Mouse (Mus musculus) ovary, postnatal 36 days (tissue): ENCODE data around the gene Cep57l1.

Source experiments
- DNase-seq: peaks from one replicate; pipeline ENCODE4 v3.0.0; 2022; ENCODE audit warnings: low spot score, mixed read lengths

Cep57l1 gene

DNA sequence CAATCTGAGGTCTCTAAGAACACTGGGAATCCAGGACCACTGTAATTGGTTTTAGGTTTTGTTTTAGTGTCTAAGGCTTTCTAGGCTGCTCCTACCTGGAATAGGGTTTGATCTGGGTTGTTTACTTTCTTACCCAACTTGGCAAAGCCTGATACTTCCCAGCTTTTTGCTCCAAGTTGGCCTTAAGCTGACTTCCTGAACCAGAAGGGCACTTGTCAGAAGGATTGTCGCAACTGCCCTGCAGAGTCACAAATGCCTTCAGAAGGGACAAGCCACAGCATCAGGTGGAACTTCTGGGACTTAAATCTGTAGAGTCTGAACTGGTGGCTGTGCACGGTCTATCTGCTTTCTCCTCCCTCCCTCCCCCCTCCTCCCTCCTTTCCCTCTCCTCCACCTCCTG is 69.5 kb downstream of the Cep57l1 start:
- no peak for DNase-seq

DNA sequence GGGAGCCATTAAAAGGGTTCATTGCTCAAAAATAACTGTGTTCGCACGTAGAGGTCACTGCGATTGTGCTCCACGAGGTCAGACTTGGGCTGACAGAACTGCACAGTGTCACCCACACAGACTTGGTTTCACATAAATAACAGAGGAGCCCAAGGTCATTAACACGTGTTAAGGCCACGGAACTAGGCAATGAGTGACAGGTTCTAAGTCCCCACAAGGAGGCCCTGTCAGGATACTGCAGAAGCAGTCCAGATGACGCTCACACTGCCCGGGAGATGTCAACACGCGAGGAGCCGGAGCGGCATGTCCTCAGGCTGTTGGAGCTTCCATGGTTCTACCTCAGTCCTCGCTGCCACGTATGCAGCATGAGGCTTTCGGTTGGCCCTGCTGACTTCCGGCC is 72.4 kb downstream of the Cep57l1 start:
- no peak for DNase-seq

DNA sequence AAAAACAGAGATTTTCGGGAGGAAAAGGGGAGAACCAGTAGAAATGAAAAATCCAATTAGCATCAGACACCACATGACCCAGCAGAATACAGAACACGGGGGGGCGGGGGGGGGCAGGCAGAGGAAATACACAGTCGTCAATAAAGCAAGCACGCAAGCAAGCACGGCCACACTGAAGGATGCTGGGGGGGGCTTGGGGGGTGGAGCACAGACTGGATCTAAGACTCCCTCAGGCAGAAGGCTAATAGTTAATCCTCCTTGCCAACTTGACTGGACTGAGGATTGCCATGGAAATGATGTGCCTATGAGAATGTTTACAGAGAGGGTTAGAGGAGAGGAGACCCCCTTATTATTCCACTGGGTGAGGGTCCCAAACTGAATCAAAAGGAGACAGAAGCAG is 74.3 kb downstream of the Cep57l1 start:
- no peak for DNase-seq

DNA sequence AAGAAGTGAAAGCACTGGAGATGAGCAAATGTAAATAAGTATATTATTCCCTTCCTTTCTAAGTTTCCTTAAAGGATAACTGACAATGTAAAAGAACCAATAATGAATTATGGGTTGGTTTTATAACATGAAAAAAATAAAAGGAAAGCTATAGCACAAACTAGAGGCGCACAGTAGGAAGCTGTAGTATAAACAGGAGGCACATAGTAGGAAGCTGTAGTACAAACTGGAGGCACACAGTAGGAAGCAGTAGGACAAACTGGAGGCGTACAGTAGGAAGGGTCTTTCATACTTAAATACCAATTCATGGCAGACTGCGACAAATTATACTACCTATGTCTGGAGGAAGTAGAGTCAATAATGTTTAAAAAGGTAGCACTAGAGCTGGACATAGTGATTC is 76.5 kb downstream of the Cep57l1 start:
- DNase-seq: no peak

DNA sequence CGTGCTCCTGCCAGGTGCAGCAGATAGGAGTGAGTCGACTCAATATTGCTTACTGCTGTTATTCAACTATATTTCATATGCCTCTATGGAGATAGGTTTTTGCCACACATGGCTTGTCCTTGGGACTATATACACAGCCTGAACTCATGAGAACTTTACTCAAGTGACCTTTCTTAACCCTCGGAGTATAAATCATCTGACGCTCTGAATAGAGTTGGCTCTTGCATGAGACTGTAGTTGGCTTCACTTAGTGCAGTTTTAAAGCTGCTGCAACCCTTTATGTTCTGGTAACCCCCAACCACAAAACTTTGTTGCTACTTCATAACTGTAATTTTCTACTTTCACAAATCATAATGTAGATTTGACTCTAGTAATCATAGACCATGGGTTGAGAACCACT is 77.7 kb downstream of the Cep57l1 start:
- DNase-seq: no peak

DNA sequence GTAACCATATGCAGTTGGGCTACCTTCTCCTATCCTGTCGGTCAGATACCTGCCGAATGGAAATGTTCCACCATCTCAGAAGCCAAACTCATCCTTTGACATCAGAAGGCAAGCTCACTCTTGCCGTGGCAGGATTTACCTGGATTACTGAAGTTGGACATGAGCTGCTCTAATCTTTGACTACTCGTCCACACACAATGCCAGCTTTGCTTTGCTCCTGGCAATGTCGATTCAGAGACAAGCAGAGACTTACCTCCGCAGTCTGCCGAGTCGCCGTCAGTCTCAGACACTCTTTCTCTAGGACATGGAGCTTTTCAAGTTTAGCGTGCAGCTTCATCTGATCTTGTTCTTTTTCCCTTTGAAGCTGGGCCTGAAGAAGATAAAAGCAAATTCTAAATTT is 78.9 kb downstream of the Cep57l1 start:
- no peak for DNase-seq

DNA sequence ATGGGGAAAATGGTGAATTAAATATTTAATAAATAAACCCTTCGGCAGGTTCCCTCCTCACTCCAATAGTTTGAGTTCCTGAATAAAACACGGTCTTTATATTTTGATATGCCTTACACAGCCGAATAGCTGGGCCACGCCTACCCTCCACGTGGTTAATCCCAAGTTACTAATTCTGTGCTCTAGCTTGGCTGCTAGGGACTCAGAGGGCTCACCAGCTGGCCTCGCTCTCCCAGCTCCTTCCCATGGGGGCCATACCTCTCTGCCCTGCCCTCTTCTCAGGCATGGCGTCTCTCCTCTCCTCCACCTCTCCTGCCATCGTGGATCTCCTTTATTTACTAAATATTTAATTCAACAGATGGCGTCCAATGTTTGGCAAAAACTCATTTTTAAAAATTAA is 83.5 kb downstream of the Cep57l1 start:
- DNase-seq: no peak

DNA sequence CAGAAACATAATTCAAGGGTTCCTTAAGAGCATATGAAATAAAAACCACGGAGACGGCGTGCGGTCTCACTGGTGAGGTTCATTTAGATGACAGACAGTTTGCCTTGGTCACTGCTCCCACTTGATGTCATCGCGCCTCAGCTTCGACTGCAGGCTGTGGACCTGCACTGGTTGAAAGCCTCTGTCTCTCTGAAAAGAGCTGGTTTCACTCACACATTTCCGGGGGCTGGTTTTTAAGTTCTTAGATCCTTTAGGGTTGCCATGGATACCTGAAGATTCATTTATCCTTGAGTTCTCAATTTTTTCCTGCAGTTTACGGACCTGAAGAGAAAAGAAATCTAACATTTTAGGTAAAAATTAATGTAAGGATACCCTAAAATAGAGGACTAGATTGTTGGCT is 90.1 kb downstream of the Cep57l1 start:
- no peak for DNase-seq

DNA sequence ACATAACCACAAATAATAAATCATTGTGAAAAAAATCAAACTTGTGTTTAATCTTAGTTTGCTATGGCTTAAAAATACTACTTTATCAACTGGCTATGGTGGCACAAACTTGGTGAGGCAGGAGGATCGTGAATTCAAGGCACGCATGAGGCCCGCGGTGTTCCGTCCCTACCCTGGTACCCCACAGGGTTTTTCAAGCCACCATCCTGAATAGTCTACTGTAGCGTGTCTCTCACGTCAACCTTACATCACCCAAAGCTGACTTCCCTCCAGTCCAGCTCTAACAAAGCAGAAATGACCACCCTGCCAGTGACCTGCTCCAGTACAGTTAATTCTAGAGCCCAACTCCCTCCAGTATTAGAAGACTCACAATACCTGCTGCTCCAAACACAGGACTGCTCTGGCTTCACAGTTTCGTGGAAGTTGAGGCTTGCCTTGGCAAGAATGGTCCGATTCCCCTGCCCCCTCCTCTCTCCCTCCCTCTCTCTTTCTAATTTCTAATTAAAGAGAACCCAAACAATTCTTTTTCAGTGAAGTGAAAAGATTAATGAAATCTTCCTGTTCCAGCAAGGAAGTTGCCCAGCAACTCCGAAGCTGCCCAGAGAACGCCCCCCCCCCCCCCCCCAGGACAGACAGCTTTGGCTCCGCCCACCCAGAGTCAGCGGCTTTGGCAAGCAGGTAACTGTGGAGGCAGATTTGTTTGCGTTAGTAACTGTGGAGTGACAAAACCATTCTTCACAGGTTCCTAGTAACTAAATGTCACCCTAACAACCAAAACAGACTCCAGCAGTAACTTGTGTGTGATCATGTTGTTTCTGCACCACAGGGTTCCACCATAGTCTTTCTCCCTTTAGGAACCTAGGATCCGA is 93.4 kb downstream of the Cep57l1 start, which contains the start of gene Ccdc162:
Ccdc162 (minus strand) TSS at position 606 of the 869 bp plus-strand sequence.
- no peak for DNase-seq

DNA sequence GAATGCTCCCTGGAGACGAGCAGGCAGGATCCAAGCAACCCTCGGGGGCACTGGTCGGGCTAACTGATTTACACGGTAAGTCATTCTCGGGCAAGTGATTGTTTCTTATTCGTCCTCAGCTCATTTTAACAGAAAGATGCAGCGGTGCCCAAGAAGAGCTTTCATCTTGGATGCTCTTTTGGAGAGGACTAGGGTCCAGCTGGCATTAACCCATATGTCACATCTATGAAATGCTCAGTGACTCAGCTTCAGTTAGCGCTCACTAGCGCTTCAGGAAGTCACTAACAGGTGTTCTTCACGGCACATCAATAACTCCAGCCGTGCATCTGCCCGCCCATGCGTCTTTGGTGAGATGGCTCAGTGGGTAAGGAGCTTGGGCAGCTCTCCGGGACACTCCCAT is 94.1 kb downstream of the Cep57l1 start:
- DNase-seq: no peak

DNA sequence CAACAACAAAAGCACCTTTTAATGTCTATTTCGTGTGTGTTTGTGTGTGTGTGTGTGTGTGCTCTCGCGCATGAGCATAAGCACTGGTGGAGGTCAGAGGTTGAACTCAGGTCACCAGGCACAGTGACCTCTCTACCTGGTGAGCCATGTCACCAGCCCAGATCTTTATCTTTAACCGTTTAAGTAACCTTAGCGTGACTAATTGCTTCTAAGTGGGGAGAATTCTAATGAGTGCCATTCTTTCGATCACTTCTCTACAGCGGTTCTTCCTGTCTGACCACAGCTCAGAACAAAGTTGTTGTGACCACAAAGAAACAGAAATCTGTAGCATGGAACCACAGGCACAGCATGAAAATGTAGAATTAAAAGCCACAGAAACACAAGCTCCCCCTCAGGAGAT is 98.2 kb downstream of the Cep57l1 start:
- no peak for DNase-seq

DNA sequence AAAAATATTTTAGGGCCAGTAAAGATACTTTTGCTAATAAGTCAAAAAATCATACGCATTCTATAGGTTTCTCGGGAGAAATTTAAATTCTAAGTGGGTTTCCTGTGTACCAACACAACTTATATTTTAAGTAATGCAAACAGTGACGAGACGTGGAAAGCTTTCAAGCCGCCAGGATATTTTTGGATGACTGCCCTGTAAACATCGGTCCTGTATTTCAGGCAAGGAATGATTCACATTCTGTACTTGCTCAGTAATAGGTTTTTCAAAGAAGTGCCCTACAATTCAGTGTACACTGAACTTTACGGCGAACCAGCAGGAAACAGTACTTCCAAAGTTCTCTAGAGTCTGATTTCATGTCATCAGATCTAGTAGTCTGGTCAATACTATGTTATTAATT is 98.9 kb downstream of the Cep57l1 start:
- no peak for DNase-seq

DNA sequence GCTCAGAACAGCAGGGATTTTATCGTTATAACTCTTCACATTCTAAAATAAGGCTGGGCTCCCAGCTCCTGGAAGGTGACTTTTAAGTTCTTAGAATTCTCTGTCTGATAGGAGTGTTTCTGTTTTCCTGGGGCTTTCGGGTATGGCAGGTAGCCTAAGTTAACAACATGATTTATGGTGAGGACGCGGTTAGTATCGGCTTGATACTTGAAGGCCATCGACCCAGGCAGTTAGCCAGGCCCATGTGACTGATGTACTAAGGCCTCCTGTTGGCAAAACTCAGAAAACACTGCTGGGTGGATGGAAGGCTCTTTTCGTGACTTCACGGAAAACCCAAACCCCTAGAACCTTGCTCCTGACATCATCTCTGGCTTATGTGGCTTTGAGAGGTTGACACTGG is 100.3 kb downstream of the Cep57l1 start:
- DNase-seq: peak; percentile 62

DNA sequence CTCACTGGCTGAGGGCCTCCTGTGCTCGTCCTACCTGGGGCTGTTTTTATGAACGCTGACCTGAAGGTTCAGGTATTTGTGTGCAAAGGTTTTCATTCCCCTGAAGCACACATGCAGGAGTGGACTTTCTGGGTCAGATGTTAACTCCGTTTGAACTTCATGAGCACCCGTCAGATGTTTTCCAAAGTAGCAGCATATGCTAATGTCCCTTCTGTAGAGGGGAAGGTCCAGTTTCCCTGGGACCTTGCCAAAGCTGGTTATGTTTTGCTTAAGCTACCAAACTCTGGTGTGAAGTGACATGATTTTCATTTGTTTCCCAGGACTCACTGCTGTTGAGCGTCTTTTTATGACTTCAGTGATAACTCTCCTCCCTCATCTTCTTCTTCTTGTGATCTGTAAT is 110.0 kb downstream of the Cep57l1 start:
- no peak for DNase-seq

DNA sequence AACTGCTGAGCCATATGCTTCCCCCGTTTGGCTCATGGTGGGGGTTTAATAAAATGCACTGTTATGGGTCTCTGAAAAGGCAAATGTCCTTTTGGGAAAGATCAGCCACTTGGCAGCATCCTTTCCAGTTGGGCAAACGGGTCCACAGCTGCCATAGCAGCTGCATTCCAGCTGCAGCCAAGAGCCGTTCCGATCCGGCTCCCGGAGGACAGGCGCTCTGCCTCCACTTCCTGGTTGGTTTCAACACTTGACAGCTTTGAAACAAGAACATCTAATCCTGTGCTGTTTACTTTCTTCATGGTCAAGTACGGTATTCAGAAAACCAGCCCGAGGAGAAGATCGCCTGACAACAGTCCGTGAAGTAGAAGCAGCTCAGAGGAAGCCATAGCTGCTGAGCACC is 112.6 kb downstream of the Cep57l1 start:
- peak; percentile 41 for DNase-seq

DNA sequence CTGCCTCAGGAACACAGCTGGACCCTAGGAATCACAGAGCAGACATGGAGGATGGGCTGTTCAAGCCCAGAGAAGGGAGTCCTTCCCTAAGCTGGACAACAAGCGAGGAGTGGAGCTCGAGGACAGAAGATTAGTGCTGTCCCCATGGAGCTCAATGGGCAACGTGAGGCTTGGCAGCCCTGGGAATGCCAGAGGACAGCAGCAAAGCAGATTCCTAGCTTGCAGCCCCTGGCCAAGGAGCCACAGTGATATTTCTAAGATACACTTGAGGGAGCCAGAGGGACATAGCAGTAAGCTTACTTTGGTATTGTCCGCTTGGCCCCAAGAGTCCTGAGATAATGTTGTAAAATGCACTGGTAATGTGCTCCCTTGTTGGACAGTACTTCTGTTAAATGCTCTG is 118.7 kb downstream of the Cep57l1 start:
- no peak for DNase-seq

DNA sequence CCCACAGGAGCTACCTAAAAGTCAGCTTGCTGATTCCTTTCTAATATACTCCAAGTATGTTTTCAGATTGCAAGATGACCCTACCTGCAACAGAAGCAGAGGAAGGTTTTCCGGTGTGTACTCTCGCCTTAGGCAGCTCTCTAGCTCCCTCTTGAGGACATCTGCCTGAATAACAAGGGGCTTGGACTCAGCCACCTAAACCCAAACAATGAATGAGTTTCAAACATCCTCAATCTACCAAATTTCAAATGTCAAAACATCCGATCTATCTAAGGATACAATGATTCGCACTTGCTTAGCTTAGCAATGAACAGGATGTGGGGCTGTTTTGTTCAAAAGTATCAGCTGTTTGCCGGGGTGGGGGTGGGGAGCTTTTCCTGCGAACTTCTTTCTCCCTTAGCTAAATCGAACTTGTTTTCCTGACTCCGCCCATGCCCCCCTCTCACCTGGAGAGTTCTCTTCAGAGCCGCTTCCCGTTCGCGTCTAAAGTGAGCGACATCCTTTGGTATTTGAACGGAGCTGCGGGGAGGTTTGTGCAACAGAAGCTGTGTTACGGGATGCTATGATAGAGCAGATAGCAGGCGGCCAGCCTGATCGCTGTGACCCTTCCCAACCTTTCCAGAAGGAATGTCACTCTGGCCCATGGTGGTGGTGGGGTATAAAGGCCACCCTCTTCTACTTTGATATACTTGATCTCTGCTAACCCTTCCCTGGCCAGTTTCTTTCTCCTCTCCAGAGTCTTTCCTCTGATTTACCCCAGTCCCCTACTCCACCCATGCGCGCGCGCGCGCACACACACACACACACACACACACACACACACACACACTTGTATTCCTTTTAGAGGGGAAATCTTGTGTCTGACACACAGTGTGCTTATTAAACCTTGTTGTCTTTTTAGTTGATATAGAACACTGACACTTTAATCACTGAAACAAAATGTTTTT is 119.5 kb downstream of the Cep57l1 start:
- peak; percentile 34 for DNase-seq

DNA sequence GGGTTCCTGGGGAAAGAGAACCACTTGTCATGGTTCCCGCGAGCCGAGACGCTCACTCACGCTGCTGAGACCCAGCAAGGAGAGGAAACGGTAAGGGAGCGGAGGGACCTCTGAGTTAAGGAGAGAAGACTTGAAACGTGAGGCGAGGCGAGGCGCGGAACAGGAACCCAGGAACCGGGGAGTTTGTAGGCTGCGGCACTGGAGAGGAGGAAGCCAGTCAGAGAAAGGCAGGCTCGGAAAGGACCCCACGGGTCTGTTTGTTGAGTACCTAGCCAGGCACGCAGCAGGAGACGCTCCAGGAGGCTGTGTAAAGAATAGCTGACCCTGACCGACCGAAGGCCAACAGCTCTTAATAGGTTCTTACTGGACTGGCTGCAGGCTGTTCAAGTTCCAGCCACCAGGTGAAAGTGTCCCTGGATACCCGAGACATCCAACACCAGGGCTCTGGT is 125.1 kb downstream of the Cep57l1 start:
- peak; percentile 24 for DNase-seq

DNA sequence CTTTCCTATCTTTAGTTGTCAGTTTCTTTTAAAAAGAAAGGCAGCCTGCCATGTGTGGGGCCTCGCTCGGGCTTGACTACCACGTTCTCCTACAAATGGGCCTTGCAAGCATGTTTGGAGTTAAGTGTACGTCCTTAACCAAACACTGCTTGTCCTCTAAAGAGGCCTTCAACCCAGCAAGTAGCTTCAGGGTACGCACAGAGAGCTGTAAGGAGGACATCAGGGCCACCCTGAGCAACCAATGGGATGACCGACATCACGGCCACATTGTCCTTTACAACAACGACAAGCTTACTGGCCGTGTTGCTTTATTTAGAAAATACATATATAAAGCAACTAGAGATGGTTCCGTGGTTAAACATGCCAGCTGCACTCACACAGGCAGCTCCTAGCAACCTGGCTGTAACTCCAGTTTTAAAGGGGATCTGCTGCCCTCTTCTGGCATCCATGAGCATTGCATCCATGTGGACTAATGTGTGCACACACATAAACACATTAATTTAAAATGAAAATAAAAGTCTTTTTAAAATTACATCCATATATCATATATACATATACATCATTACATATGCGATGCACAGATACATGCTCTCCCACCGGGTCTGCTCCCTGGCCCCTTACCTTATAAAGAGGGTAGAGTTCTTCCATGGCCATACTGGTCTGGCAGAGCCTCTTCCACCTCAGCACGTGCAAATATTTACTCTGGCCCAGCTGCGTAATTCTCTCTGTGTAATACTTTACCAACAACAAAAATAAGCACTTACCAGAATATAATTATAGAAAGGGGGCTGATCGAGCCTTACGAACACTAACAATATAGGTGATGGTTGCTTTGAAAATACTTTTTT is 126.9 kb downstream of the Cep57l1 start:
- DNase-seq: peak; percentile 77

DNA sequence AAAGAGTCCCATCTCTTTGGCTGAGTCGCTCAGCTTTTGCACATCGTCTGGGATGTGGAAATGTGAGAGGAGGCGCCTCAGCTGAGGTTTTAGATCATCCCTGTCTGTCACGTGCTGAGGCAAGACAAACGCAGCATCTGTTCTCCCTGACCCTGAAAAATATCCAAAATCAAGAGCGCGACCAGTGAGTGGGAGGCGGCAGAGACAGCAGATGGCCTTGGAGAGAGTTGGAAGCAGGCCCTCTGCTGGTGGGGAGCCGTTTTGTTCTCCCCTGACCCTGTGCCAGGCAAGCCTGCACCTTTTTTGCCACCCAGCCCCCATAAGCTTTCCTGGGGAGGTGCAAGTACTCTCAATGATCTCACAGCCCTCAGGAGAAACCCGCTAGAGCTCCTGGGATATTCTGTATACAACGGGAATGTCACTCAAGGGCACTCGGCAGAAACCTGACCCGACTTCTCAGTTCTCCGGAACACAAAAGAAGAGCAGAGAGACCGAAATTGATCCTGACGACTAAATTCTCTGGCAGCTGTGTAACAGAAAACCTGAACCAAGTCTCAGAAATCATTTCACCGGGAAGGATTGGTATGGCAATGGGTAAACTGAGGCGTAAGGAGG is 130.8 kb downstream of the Cep57l1 start:
- DNase-seq: peak; percentile 73

DNA sequence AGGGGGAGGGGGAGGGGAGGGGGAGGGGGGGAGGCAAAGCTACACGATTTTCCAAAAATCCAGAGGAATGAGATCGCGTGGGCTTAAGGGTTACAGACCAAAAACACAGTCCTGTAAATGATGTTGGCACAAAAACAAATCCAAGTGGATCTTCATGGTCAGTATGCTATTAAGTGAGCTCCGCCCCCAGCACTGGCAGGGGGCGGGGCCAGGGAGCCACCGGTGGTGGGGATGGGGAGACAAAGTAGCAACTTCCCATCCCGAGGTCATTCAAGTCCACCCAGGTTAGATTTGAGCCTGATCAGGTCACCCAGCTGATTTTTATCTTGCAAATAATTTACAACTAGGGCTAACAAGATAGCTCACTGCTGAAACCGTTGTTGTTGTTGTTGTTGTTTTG is 132.3 kb downstream of the Cep57l1 start:
- DNase-seq: no peak

DNA sequence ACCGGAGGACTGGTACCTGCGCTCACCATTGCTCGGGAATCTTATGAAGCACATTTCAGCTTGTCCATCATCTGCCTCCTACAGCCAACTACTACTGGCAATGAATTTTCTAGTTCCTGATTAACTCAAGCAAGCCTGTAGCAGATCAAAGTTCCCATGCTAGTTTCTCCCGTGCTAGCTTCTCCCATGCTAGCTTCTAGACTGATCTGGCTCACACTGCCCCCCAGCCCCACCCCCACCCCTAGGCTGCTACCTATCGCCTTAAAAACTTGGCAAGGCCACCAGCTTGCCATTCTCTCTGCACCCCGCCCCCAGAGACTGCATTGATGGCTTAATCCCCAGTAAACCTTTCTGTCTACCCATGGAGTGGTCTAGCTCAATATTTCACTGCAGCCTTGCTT is 133.0 kb downstream of the Cep57l1 start:
- DNase-seq: no peak
